Mouse (Mus musculus) NIH3T3 (cell line): ENCODE results near the gene Upk2.

Source experiments
- DNase-seq: peaks from one replicate; pipeline ENCODE4 v3.0.0-alpha.2; 2012; ENCODE audit warnings: low read depth

Upk2 gene

DNA sequence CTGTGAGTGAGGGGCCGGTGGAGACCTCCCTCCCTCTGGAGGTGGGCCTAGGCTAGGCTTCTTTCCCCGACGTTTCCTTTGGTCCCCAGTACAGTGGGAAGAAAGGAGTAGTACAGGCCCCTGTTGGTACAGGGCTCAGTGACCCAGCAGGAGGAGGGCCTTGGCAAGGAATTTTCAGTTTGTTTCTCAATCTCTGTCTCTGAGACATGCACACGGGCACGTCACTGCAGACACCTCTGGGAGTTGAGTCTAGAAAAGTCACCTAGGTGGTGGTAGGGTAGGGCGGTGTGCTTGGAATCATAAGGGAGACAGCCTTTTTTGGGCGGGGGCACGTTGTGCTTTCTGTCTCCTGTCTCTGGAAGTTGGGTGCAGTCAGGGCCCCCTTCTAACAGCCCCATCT lies 33.6 kb upstream of the Upk2 start:
- peak; percentile 68 for DNase-seq

DNA sequence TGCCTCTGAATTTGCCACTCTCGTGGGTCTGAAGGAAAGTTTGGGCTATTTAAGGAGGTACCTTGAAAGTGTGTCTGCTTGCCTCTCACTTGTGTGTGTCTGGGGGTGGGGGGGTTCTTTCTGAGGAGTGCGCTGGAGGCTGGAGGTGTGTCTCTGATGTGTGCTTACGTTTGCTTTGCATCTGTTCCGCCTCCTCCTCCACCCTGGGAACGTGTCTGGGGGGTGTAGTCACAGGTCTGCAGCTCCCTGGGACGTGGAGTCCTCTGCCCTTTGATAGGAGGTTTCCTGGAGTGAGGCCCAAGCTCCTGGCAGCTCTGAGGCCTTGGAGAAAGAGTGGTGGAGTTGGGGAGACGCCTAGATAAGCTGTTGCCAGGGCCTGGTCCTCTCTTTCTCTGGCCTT lies 32.7 kb upstream of the Upk2 start:
- DNase-seq = peak; percentile 80

DNA sequence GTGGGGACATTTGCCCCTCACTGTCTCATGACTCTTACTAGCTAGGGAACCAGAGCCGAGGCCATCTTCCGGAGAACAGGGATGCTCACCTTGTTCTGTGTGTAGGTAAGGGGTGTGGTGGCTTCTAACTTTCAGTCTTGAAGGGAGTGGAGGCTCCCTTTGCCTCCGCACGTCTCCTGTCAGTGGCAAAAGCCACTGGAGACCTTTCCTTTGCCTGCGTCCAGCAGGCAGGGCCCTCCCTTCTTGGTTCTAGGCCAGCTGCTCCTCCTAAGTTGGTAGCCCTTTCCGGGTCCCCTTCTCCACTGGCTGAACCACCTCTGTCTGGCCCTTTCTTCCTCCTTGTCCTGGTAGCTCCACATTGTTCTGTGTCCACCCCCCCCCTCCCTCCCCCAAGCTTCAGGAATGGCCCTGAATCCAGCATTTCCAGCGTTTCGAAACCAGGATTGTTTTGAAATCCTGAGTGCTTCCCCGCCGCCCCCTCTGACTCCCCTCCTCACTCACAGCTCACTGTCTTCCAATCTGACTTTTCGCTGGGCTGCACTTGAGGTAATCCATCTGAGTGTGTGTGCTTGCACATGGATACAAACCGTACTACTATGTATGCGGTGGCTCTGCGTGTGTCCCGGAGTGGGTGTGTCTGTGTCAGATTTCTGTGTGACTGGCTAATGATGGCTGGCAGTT lies 32.1 kb upstream of the Upk2 start:
- DNase-seq = peak; percentile 76

DNA sequence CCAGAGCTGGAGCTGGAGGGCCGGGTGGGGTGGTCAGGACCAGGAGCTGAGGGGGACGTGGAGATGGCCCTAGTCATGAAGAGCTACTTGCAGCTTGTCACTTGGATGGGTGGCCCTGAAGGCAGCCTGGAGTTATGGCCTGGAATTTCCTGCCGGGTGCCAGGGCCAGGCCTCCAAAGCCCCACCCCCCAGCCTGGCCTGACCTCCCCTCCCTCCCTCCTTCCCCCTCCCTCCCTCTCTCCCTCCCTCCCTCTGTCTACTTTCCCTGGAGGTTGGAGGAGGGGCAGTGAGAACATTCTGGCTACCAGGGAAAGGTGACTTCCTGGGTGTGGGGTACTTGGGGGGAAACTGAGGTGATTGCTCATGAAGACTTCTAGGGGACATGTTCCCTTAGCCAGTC lies 31.6 kb upstream of the Upk2 start:
- DNase-seq = peak; percentile 58

DNA sequence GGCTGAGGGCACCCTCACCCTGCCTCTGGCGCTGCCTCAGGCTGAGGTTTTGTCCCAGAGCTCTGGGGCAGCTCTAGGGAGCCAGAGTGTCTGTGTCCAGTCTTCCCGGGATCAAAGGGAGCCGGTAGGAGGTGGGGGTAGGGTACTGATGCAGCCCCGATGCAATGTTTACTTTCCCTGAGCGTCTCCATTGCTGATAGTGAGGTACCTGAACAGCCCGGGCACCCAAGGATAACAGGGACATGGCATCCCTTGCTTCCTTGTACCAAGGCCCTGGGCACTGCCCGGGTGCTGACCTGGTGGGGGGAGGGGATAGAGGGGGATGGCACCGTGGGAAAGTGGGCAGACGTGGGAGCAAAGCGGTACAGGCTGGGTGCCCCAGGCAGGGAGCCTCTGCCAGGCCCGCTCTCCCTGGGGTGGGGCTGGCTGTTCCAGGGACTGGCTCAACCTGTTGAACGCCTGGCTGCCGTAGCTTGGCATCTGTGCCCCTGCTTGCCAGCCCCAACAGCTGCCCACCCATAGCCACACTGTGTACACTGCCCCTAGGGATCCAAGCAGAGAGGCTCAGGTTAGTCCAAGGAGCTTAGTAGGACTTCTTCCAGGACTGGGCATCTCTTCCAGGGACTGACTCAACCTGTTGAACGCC lies 30.9 kb upstream of the Upk2 start:
- no peak for DNase-seq

DNA sequence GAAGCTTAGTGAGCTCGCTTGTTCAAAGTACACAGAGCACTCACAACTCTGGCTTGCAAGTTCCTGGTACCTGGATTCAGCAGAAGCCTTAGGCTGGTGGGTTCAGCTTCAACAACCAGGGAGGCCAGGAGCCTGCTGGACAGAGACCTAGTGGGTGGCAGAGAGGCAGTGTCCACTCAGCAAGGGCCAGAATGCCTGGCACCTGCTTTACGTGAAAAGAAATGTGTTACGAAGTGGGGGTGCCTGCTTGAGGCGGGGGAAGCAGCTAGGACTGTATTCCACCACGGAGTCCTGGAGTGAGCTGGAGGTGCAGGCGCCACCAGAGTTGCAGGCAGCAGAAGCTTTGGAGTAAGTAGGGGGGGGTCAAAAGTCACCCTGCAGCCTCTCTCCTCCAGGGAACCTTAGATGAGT lies 30.3 kb upstream of the Upk2 start:
- no peak for DNase-seq

DNA sequence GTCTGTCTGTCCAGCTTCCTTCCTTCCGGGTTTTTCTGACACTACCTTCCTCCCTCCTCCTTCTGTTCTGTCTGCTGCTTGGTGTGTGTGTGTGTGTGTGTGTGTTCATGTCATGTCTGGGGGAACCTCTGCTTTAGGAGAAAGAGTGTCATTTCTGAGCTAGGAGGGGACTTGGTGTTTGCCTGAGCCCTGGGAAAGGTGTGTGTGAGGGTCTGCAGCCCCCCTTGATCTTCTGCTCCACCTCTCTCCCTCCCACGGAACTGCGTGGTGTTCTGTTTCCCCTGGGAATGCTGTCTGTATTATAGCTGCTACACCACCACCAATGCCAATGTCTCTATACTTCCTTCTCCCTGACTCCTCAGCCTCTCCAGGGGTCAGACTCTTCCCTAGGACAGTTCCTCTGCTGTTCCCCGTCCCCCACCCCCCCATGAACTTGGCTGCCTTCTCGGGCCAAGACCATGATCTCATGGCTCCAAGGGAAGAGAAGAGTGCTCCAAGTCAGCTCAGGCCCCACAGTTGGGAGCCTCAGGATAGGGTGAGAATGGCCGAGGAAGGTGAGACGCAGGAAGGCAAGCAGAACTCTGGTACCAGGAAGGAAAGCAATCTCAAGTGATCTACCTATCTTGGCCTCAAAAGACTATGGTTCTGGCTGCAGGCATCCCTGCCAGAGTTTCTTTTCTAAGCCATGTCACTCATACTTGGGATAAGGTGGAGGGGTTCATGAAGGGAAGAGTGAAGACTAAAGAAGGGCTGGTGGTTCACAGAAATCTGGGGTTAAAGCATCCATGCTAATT lies 29.7 kb upstream of the Upk2 start:
- DNase-seq = peak; percentile 27

DNA sequence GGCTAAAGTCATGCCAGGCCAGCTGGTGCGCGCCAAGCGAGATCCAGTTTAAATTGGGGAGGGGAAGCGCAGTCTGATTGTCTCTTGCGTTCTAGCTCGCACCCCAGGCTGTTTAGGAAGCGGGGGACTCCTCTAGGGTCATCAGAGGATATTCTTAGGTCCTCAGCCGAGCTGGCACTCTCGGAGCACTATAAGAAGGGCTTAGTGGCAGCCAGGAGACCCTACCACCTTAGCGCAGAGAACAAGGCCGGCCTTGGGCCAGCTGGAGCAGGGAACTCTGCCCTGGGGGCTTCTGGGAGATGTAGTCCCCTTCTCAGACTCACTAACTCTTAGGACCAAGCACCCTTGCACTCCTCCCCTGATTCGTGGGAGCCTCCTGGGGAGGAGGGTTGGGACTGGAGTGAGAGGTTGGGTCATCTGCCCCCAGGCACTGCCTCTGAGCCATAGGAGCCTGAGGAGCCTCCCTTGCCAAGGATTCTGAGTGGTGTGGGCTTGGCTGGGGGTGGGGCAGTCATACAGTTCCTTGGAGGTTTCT lies 28.8 kb upstream of the Upk2 start:
- DNase-seq = peak; percentile 86

DNA sequence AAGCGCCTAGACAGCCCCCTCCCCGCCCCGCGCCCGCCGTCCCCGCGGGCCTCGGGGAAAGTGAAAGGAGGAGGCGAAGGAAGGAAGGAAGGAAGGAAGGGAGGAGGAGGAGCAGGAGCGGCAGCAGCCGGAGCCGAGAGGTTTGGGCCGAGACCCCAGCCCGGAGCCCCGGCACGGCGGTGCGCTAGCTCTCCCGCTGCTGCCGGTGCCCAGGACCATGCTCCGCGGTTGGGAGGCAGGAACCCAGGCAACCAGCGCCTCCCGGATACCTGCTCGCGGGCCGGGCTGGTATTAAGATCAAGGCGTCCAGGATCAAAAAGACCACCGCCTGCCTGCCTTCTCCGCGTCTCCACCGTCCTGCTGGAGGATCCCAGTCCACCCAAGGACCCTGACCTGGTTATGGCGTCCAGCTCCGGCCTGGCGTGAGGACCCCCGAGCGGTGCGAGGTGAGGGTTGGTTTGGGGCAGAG lies 28.3 kb upstream of the Upk2 start:
- DNase-seq = no peak

DNA sequence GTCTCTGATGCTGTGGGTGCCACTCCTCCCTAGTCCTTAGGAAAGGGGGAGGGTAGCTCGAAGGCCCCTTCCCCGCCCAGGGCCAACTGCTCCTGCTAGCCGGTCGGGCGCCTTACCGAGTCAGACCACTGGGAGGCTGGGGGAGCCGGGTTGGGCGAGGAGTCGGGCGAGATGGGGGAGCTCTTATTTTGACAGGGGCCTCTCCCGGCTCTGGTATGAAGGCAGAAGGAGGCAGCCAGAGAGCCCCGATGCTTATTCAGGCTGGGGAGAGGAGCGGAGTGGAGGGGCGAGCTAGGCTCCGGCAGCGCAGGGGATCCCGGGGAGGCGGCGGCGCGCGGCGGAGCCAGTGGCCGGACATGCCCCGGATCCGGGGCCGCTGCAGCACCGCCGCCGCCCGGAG lies 27.8 kb upstream of the Upk2 start, which contains the start of gene Bcl9l:
Gene Bcl9l (plus strand): TSS at position 274 of the 400 bp plus-strand sequence.
- peak; percentile 94 for DNase-seq

DNA sequence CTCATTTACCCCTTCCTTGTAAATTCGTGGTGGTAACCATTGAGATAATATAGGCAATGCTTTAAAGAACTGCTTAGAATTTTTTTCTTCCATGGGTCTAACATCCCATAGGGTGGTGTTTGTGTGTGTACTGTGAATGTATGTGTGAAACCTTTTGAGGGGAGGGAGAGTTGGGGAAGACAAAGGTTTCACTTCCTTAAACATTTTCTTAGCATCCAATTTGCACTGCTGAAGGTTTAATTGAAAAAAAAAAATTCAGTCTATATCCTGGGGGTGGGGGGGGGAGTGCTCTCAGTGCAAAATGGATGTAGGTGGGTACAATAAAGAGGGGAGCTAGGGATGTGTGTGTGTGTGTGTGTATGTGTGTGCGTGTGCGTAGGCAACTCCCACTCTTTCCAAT lies 27.3 kb upstream of the Upk2 start:
- DNase-seq = no peak

DNA sequence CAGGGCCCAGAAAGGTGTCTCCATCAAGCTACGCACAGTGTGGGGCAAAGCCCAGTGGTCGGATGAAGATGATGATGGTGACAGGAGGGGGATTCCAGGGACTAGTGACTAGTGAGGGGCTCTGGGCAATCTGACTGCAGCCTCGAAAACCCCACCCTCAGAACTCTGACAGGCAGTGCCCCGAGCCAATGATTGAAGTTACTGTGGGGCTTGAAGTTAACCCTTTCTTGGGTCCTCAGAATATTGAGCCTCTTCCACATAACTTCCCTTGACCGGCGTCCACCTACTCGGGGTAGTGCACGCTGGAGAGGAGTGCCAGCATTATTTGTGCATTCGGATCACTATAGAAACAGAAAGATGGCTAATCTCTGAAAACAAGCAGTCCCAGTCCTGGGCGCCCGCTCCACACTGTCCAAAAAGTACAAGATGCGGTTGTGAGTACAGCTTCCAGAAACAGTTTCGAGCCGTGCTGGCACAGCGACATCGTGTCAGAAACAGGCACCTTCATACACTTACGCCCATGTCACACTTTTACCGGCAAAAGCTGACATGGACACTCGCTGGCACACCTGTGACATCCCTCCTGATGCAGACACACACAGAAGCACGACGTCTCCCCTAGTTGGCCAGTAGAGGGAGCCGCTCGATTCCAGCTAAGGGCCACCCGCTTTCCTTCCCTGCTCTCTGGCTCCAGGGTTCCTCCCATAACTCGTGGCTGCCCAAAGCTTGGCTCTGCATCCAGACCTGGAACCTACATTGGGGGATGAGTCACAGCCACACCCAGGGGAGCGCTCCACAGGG lies 25.1 kb upstream of the Upk2 start:
- DNase-seq = peak; percentile 95

DNA sequence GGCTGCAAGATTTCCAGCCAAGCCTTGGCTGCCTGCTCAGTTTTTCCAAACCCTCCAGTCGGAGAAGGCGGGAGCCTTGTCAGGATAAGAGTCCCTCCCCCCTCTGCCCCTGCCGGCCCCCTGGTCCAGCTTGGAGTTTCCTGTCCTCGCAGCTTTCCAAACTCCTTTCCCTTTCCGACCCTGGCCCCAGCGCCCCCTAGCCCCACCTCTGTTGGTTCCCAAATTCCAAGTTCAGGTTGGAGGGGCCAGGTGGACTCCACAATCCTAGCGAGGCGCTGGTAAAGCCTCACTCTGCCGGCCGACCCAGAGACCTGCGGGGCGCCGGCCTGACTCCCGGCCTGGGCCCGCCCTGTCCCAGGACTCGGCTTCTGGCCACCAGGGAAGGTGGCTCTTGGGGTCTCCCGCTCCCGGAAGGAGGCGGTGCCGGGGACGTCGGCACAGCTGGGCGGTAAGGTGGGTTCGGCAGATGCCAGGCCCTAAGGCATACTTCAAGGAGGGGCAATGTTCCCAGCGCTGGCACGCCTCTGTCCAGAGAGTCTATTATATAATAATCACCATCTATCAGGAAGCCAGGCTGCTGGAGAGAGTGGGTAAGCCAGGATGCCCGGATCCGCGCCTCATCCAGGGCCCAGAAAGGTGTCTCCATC lies 24.3 kb upstream of the Upk2 start:
- peak; percentile 86 for DNase-seq

DNA sequence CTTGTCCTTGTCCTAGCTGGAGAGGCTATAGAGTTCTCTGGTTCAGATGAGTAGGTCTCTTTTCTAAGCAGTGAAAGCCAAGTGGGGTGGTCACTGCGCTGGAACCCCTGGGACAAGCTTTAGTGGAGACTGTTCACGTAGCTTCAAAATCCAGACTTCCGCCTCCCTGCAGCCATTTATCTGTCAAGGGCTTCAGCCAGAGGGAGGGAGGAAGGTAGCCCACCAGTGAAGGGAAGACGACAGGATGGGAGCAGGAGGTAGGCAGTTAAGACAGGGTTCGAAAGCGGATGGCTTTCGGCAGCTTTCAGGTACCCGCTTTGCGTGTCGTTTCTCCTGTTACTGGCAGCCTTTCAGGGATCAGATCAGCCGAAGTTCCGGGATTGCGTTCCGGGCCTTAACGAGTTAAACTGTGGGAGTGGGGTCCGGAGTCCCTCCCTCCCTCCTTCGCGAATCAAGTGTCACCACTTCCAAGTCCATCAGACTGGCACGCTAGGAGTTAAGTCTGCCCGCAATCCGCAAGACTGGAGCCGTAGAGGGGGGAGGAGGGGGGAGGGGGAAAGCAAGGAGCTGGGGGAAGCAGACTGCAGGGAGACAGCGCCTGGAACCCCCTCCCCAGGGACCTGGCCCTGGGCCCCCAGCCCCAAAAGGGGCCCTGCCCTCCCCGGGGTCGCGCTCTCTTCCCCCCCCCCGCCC lies 23.6 kb upstream of the Upk2 start:
- DNase-seq = peak; percentile 83

DNA sequence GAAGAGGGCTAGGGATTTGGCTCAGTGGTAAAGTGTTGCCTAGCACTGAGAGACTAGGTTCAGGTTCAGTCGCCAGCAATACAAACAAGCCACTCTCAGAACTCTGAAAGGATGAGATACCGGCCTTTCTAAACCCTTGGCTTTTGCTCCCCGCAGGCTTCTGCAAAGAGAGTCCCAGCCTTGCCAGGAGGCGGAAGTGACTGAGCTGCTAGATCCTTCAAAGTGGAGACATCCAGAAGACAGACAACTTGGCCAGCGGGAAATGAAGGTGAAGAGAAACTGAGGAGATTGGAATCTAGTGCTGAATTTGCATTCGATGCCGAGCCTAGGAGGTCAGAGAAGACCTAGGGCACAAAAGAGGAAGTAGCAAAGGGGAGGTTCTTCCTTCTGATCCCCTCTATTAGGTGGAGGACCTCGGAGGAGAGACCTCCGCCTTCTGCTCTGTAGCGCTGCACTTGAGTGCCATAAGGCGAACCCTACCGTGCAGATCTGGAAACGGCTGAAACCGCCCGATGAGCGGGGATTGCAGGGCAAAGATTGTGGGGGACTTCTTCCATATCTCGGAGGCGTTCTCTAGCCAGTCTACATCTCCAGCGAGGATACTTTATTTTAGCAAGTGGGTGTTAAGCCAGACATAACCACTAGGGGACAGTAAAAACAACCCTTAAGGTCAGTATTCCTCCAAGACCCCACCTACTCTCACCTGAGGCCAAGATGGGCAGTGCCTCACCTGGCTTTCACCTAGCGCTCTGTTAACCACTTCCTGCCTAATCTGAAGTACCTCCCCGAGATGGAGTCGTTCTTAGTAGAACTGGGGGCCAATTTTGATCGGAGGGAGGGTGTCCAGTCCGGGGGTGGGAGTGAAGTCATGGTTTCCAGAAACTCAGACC lies 22.8 kb upstream of the Upk2 start:
- DNase-seq = peak; percentile 81

DNA sequence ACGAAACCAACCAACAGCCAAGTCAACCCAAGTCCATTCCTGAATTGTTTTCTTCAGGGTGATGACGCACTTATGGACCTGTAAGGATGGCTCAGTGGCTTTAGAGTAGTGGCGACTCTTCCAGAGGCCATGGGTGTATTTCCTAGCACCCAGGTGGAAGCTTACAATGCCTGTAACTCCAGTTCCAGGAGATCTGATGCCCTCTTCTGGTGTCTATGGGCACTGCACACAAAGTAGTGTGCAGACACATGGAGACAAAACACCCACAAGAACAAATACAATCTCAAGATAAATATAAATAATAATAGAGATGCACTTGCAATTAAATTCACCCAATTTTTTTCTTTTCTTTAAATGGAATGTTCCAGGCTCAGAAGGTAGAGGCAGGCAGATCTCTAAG lies 21.2 kb upstream of the Upk2 start:
- DNase-seq = no peak

DNA sequence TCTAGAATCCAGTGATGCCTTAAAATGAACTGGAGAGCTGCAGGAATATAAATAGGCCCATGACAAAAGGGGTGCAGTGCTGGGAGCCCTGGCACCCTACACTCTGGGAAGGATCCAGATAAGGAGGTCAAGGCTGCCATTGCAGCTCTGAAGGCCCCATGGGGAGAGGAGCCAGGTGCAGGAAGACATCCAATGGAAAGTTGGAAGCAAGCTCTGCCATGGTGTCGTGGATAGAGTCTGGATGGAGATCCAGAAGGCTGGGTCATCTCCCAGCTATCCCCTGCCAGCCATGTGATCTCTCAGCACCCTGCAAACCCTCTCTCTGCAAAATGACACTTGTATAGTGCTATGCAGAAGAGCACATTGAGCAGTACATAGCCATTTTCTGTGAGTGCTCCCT lies 19.6 kb upstream of the Upk2 start:
- no peak for DNase-seq

DNA sequence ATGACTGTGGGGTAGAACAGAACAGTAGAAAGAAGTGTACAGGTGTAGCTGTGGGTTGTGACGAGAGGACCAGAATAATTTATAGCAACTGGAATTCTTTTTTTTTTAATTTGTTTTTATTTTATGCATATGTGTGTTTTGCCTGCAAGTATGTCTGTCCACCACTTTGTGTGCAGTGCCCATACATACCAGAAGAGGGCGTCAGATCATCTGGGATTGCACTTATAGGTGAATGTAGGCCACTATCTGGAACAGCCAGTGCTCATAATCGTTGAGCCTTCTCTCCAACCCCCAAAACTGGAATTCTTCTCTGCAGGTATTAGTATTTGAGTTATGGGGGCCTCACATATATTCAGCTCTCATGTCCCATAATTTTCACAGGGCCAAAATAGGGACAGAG lies 18.4 kb upstream of the Upk2 start:
- DNase-seq = no peak

DNA sequence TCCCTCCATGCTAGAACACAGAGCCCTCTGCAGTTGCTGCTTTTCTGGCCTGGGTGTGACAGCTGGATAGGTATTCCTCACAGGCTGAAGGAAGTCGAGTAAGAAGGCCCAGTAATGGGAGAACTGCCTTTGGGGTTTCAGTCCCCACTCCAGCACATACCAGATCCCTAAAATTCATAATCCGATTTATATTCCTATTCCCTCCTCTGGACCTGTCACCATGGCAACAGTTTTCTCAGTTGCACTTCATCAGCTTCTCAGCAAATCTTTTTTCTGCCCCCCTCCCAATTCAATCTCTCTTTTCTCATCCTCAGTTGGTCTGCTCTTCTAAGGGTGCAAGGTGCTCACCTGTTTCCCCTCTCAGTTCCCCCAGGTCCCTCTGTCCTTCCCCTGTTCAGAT lies 14.0 kb upstream of the Upk2 start:
- no peak for DNase-seq

DNA sequence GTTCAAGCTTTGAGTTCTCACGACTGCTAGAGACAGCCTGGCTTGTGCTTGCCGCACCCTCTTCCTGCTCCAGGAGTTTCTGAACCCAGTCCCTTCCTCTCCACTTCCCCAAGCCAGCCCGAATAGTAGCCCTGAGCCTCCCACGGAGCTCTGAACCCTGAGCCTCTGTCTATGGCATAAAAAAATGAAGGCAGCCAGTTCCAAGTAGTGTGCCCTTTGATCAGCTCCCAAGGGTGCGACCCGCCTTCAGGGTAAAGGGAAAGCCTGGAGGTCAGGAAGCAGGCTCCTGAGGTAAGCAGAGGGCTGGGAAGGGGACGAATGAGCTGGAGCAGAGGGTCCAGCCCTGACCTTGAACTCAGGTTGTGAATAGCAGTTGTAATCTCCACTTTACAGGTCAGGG lies 13.4 kb upstream of the Upk2 start:
- DNase-seq = no peak
